Mouse (Mus musculus): ENCODE measurements around the gene Map3k6. TPM values are rescaled to one million over a fixed set of nuclear protein-coding genes. Genes with fewer than 3 reads are reported as not detected.

Gene Map3k6
- total RNA-seq, 2 experiments from 2014 or later: 5.3 to 10.2 TPM

DNA sequence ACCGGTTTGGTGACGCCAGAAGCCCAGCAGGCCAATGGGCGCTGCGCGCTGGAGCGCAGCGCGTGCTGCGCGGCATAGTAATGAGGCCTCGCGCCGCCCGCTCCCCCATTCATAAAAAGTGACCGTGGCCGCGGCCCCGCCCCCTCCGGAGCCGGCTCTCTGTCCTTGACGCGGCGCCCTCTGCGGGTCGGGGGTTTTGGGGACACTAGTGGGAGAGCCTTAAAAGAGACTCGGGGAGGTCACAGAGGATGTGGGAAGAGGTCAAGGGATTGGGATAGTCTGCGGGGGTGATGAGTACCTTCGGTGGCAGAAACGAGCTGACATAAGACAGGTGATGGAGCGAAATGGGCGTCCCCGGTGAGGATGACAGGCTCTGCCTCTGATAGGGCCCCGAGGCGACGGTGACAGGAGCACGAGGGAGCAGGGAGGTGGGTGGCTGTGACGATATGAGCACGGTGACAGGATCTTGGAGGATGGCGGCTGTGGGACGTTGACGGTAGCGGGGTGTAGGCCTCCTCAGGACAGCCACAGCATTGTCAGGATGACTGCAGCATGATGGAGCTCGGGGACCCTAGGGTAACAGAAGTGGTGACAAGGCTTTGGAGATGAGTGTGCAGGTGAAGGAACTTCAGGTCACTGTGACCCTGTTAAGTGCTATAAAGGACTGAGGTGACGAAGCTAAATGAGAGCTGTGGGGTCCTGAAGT, 27.9 kb upstream of the Map3k6 start:
- peak; percentile 77 to 79 for DNase-seq (ENCODE audit: low spot score in 2 of 2)

DNA sequence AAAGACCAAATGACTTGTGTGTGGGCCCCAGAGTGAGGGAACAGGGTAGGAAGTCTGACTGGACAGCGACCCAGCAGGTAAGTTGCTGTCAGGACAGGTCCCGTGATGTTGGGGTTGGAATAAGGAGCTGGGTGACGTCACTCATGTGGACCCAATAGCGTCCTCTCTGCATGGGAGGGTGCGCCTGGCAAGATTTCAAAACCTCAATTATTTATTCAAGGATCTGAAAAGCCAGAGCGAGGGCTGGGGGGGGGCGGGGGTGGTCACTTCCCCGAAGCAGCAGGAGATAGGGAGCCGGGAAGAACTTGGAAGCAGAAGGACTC, 27.4 kb upstream of the Map3k6 start:
- no peak for DNase-seq (ENCODE audit: low spot score in 2 of 2)

DNA sequence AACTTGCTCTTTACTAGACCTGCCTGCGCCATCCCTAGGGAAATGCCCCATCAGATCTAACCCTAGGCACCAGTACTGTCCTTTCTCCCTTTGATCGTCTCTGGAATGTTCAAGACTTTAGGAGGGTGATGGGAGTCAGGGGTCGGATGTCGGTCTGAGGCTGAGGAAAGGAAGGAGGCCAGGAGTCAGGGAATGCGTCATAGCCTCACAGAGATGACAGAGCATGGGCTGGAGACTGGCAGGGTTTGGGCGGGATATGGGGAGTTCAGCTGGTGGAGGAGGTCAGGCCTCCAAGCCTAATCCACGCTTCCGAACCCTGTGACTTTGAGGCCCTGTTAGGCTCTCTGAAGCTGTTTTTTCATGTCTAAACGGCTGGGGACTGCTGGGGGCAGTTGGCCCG, 27.0 kb upstream of the Map3k6 start:
- no peak for DNase-seq (ENCODE audit: low spot score in 2 of 2)

DNA sequence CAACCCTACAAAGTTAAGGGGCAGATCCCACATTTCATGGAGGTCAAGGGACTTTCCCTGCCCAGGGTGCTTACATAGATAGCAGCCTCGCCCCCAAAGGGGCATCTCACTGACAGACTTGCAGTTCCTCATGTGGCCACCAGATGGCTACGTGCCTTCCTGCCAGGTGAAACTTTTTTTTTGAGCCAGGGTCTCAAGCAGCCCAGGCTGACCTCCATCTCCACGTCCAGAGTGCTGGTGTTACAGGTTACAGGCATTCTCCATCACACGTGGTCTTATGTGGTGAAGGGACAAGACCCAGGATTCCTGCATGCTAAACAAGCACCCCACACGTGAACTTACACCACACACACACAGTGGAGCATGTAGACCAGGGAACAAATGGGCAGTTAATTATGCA, 23.0 kb upstream of the Map3k6 start:
- peak in 1 of 2 experiments; percentile 47 for DNase-seq (ENCODE audit: low spot score in 2 of 2)

DNA sequence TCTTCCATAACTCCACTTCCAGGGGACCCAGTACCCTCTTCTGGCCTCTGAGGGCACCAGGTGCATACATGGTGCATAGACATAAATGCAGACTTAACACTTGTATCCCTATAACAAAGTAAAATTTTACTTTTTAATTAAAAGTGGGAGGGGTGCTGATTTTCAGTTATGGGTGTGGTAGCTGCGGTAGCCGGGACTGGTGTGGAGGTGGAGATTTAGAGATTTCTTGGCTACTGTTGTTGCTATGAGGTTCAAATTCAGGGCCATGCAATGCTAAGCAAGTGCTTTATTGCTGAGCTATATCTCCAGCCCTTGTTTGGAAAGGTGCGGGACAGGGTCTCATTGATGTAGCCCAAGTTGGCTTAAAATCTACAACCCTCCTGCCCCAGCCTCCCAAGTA, 21.9 kb upstream of the Map3k6 start:
- DNase-seq (ENCODE audit: low spot score in 2 of 2): no peak

DNA sequence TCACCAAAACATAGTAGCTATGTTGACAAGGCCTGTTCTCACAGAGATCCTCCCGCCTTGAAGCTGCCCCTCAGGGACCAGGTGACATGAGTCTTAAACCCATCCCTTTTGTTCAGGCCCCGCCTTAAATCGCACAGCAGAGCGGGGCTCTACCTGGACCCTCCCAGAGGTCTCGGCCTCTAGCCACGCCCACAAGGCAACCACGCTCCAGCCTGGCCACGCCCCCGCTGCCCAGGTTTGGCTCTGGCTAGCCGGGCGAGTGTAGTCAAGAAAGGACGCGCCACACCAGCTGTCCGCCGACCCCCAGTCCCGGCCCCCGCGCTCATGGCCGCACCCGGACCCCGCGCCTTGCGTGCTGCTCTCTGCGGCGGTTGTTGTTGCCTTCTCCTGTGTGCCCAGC, 20.0 kb upstream of the Map3k6 start:
- DNase-seq (ENCODE audit: low spot score in 2 of 2): no peak

DNA sequence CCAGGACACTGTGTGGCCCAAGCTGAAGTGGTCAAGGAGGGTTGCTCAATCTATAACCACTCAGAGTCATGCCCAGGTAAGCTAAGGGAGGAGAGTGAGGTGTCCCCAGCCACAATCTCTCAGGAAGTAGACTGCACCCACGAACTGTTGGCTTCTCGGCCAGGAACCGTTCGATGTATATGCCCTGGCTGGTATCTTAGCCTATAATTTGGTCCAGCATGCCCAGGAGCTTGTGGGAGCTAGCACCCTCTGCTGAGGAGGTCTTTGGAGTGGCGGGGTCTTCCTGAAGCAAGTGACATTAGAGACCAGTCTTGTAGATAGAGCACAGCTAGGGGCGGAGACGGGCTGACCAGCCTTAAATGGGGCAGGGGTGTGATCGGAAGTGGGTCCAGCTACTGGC, 18.9 kb upstream of the Map3k6 start:
- DNase-seq (ENCODE audit: low spot score in 2 of 2): no peak

DNA sequence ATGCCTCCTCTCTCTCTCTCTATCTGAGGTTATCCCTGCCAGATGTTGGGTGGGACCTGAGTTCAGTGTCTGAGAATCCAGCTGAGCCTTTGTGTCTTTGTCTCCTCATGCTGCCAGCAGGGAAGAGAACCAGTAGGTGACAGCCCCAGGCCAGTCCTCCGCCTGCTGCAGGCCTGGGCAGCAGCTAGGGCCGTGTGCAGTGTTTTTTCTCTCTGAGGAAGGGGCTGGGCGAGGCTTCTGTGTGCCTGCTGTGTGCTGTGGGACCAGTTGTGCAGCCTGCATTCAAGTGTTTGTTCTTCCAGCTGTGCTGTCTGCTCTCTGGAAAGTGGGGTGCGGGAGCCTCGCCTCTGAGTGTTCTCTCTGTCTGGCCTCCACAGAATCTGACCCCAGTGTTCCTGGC, 16.7 kb upstream of the Map3k6 start:
- no peak for DNase-seq (ENCODE audit: low spot score in 2 of 2)

DNA sequence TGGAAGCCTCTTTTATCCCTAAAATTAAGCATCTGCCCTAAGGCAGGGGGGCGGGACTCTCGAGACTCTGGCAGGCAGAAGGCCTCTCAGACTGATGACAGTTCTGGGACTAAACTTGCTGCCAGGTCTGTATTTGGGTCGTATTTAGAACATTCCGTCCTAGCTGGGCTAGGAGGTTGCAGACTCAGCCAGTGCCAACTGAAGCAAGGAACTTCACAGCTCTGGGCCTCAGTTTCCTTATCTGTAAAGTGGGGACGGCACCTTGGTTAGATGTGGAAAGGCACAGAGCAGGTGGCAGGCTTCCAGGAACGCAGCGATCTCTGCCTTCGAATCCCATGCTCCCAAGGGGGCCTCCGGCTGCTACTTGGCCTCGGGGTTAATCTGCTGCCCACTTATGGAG, 14.5 kb upstream of the Map3k6 start:
- no peak for DNase-seq (ENCODE audit: low spot score in 2 of 2)

GRCm38 (mm10) chr4:133227636-133228035, 13.0 kb upstream of the Map3k6 start:
- no peak for DNase-seq (ENCODE audit: low spot score in 2 of 2)

DNA sequence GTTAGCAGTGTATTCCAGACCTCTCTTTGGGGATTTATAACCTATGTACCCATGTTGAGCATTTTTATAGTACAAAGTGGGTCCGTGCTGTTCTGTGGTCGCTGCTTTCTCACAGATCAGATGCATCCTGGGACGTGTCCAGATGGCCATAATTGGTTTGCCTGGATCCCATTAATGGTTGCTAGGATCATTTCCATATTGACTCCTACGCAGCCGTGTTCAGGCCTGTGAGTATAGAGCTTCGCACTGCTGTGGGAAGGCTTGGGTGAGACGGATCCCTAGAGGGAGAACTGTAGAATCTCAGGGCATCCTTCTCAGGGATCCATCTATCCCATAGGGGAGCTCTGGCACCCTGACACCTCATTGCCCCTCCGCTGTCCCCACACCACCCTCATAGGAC, 11.0 kb upstream of the Map3k6 start:
- peak in 1 of 2 experiments; percentile 37 for DNase-seq (ENCODE audit: low spot score in 2 of 2)

- no peak for DNase-seq (ENCODE audit: low spot score in 2 of 2)
These were observed 7.2 kb upstream of the Map3k6 start for GRCm38 (mm10) chr4:133233285-133233976.

GRCm38 (mm10) chr4:133234771-133235170, 5.8 kb upstream of the Map3k6 start:
- DNase-seq (ENCODE audit: low spot score in 2 of 2): no peak

GRCm38 (mm10) chr4:133235415-133235814, 5.2 kb upstream of the Map3k6 start:
- no peak for DNase-seq (ENCODE audit: low spot score in 2 of 2)

GRCm38 (mm10) chr4:133237911-133238310, 2.7 kb upstream of the Map3k6 start:
- DNase-seq (ENCODE audit: low spot score in 2 of 2): no peak

- DNase-seq (ENCODE audit: low spot score in 2 of 2): peak; percentile 86 to 87
These were observed 603 bp downstream of the Map3k6 start for GRCm38 (mm10) chr4:133240934-133241908.

DNA sequence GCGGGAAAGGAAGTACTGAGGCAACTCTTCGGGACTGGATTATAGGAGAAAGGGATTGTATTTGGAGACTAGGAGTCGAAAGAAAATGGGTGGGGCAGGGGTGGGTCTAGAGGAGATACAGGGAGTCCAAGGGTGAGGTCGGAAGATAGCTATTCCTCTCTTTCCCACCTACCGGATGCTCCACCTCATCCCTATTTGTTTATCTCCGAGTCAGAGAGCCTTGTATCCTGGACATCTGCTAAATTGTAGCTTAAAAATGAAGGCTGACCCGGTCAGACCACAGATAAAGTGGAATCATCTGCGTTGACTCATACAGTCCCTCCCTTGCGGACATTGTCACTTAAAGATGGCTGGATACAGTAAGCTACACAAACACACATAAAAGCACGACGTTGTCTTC, 1.3 kb downstream of the Map3k6 start:
- DNase-seq (ENCODE audit: low spot score in 2 of 2): no peak

- DNase-seq (ENCODE audit: low spot score in 2 of 2): no peak
These were observed 2.1 kb downstream of the Map3k6 start for GRCm38 (mm10) chr4:133242710-133243109.

GRCm38 (mm10) chr4:133243538-133243937, 2.9 kb downstream of the Map3k6 start:
- no peak for DNase-seq (ENCODE audit: low spot score in 2 of 2)

GRCm38 (mm10) chr4:133244289-133244688, 3.7 kb downstream of the Map3k6 start:
- no peak for DNase-seq (ENCODE audit: low spot score in 2 of 2)

- DNase-seq (ENCODE audit: low spot score in 2 of 2): no peak
These were observed 6.5 kb downstream of the Map3k6 start for GRCm38 (mm10) chr4:133247072-133247471.
